Mouse (Mus musculus) E14TG2a.4 (cell line): ENCODE measurements around the gene 2510002D24Rik.

Experiments
- CTCF ChIP-seq: conservative IDR thresholded peaks from 2 replicates; pipeline ENCODE4 v1.5.1; 2014; ENCODE audit warnings: low read length
- NANOG ChIP-seq: IDR thresholded peaks from 2 replicates; pipeline ENCODE4 v1.6.1; 2014; ENCODE audit warnings: borderline replicate concordance, low read length, mixed read lengths
- POU5F1 ChIP-seq: IDR thresholded peaks from 2 replicates; pipeline ENCODE4 v1.6.1; 2014; ENCODE audit warnings: low read length, borderline replicate concordance

GRCm38 (mm10) chr16:18836073-18836467, 308 bp upstream of the 2510002D24Rik start:
- no peak for TF ChIP-seq CTCF
- no peak for TF ChIP-seq NANOG
- no peak for TF ChIP-seq POU5F1
